Mouse (Mus musculus): ENCODE measurements around the gene Sema7a. TPM values are rescaled to one million over a fixed set of nuclear protein-coding genes. Genes with fewer than 3 reads are reported as not detected.

Gene Sema7a
- polyA plus RNA-seq, 1 experiment from 2014 or later, result 0.24 TPM

DNA sequence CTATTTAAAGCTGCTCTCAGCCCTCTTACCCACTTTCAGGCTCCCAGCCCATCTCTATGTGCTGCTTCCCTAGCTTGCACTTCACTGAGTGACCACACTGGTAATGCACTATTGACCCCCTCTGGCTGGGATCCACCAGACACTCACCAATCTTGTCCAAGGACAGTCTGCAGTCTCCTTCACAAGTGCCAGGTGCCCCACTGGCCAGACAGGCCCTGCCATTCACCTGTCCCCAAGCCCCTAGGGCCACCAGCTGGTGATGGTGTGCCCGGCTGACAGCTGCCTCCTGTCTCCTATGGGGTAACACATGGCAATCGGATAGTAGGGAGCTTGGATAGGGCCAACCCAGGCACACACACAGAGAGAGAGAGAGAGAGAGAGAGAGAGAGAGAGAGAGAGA, 2.1 kb downstream of the Sema7a start:
- H3K27ac ChIP-seq (replicated peaks; ENCODE audit: low read depth, low read length), result no peak overlapping the region
- DNase-seq (ENCODE audit: low spot score), result no peak
- no peak for ATAC-seq (replicated peaks; ENCODE audit: insufficient number of reproducible peaks, low FRiP score, low TSS enrichment, low read depth)
- H3K4me1 ChIP-seq (ENCODE audit: control insufficient read depth, insufficient read depth, low read length), result no peaks in the 10 kb centered on the region
- no peaks in the 10 kb centered on the region for H3K36me3 ChIP-seq (replicated peaks; ENCODE audit: control insufficient read depth, insufficient read depth, low read depth, low read length)
- H3K27me3 ChIP-seq (ENCODE audit: control insufficient read depth, insufficient read depth, low read length), result peaks cover 21% of the 10 kb centered on the region
- no peak overlapping the region for H3K4me3 ChIP-seq (ENCODE audit: low read depth, low read length)
- 67% methylated on average over 2 of the region's 2 CpGs for WGBS
- H3K9me3 ChIP-seq (replicated peaks; ENCODE audit: control insufficient read depth, low read length), result no peaks in the 10 kb centered on the region
- H3K4me2 ChIP-seq (ENCODE audit: low read depth, low read length), result no peak overlapping the region
- H3K9ac ChIP-seq (replicated peaks; ENCODE audit: low read length), result no peak overlapping the region

DNA sequence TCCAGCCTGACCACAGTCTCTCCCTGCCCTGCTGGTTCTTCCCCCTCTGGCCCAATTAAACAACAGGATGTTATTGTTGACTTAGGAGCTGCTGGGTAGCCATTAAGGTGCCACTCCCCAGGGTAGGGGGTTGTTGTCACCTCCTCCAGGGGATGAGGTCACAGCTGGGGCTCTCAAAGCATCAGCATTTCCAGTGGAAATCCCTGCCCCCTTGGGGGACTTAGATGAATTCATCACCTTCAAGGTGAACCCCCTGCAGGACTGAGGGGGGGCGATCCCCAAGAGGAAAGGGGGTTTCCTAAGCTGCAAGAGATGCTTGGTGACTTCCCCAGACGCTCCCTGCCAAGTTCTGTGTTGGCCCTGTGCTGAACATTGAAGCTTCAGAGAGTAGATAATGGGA, 3.2 kb downstream of the Sema7a start:
- Histone ChIP-seq H3K4me3 (ENCODE audit: low read depth, low read length) (no peak overlapping the region), H3K4me1 (ENCODE audit: control insufficient read depth, insufficient read depth, low read length) (no peaks in the 10 kb centered on the region), H3K27me3 (ENCODE audit: control insufficient read depth, insufficient read depth, low read length) (peaks cover 21% of the 10 kb centered on the region), H3K27ac (replicated peaks; ENCODE audit: low read depth, low read length) (no peak overlapping the region), H3K9me3 (replicated peaks; ENCODE audit: control insufficient read depth, low read length) (no peaks in the 10 kb centered on the region), H3K36me3 (replicated peaks; ENCODE audit: control insufficient read depth, insufficient read depth, low read depth, low read length) (no peaks in the 10 kb centered on the region), H3K9ac (replicated peaks; ENCODE audit: low read length) (no peak overlapping the region), H3K4me2 (ENCODE audit: low read depth, low read length) (no peak overlapping the region)
- no peak for ATAC-seq (replicated peaks; ENCODE audit: insufficient number of reproducible peaks, low FRiP score, low TSS enrichment, low read depth)
- DNase-seq (ENCODE audit: low spot score), result no peak
- WGBS, result 26% methylated on average over 2 of the region's 2 CpGs

DNA sequence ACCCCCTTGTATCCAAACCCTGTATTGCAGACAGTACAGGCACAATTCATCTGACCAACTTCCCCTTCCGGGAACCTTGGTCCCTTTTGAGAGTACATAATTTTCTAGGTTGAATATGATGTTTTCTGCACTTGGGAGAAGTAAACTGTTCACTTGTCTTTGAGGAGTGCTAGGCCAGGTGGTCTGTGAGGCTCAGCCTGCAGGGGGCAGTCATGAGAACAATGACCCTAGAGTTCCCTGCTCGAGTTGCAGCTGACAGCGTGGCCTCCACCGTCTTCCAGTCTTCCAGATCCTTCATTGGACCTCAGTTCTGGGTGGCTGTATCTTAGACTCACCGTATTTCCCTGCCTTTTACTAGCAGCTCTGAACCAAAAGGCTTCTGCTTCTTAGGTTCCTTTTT, 4.7 kb downstream of the Sema7a start:
- DNase-seq (ENCODE audit: low spot score), result peak; percentile 73
- no peak overlapping the region for H3K27ac ChIP-seq (replicated peaks; ENCODE audit: low read depth, low read length)
- H3K9me3 ChIP-seq (replicated peaks; ENCODE audit: control insufficient read depth, low read length), result no peaks in the 10 kb centered on the region
- 26% methylated on average over 5 of the region's 5 CpGs for WGBS
- H3K36me3 ChIP-seq (replicated peaks; ENCODE audit: control insufficient read depth, insufficient read depth, low read depth, low read length), result no peaks in the 10 kb centered on the region
- no peaks in the 10 kb centered on the region for H3K4me1 ChIP-seq (ENCODE audit: control insufficient read depth, insufficient read depth, low read length)
- no peak overlapping the region for H3K4me2 ChIP-seq (ENCODE audit: low read depth, low read length)
- no peak for ATAC-seq (replicated peaks; ENCODE audit: insufficient number of reproducible peaks, low FRiP score, low TSS enrichment, low read depth)
- H3K4me3 ChIP-seq (ENCODE audit: low read depth, low read length), result no peak overlapping the region
- no peak overlapping the region for H3K9ac ChIP-seq (replicated peaks; ENCODE audit: low read length)
- peaks cover 21% of the 10 kb centered on the region for H3K27me3 ChIP-seq (ENCODE audit: control insufficient read depth, insufficient read depth, low read length)

DNA sequence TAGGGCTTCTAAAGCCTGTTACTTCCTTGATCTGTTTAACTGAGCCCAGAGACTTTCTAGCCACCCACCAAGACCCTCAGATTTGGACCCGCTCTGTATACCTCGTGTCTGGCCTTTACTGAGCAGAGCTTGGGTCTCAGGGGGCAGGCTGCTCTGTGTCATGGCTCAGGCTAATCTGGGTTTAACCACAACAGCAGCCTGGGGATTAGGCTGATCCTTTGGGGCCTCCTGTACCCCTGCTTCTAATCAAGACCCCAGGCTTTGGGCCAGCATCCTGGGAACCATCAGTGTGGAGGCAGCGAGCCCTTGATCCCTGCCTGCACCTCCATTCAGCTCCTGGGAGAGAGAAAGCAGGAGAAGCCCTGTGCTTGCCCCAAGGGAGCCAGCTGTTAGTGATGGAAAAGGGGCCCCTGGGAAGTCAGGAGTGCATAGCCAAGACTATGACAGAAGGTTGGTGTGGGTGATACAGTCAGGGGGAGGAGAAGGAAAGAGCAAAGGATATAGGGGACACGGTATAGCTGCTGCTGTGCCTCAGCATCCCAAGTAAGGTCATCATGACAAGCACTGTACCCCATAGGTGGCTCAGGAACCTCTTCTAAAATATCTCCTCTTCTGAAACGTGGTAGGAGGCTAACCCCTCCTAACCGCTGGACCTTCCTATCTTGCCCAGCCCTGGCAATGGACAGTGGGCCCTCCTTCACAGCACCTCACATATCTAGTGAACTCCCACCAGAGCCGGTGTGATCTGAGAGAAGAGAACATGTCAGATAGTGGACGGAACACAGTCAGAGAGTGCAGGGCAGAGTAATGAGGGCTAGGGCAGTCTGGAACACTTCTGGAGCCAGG, 6.1 kb downstream of the Sema7a start:
- 71% methylated on average over 8 of the region's 8 CpGs for WGBS
- Histone ChIP-seq H3K27me3 (ENCODE audit: control insufficient read depth, insufficient read depth, low read length) (peaks cover 17% of the 10 kb centered on the region), H3K36me3 (replicated peaks; ENCODE audit: control insufficient read depth, insufficient read depth, low read depth, low read length) (no peaks in the 10 kb centered on the region), H3K4me1 (ENCODE audit: control insufficient read depth, insufficient read depth, low read length) (peaks cover 3% of the 10 kb centered on the region; the same call in 1 of the 2 replicates), H3K9ac (replicated peaks; ENCODE audit: low read length) (no peak overlapping the region), H3K27ac (replicated peaks; ENCODE audit: low read depth, low read length) (no peak overlapping the region), H3K4me2 (ENCODE audit: low read depth, low read length) (no peak overlapping the region), H3K9me3 (replicated peaks; ENCODE audit: control insufficient read depth, low read length) (no peaks in the 10 kb centered on the region), H3K4me3 (ENCODE audit: low read depth, low read length) (no peak overlapping the region)
- DNase-seq (ENCODE audit: low spot score) (no peak), ATAC-seq (replicated peaks; ENCODE audit: insufficient number of reproducible peaks, low FRiP score, low TSS enrichment, low read depth) (no peak)

DNA sequence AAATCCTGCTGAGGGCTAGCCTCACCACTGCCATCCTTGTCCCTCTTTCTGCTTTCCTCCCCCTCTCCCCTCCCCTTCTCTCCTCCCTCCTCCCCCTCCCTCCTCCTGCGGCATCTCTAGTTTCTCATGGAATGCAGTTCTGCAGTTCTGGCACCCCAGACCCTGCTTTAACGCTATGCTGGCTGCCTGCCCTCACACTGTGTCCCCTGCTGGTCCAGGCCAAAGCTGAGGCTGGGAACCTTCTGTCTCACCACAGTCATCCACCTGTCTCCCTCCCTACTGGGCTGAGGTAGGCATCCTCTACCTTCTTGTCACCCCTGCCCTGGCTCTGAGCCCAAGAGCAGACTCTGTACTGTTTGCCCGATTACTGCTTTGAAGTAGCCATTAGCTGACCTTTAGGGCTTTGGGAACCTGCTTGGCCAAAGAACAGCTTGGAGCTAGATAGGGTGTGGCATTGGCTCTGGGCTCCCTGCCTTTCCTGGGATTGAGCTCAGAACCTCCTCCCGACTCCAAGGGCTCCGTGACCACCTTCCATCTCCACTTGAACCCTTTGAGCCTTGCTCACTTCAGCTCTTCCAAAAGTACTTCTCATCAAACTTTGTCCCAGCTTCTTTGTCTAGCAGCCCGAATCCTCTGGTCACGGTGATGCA, 7.6 kb downstream of the Sema7a start:
- Histone ChIP-seq H3K9me3 (replicated peaks; ENCODE audit: control insufficient read depth, low read length) (no peaks in the 10 kb centered on the region), H3K9ac (replicated peaks; ENCODE audit: low read length) (no peak overlapping the region), H3K27ac (replicated peaks; ENCODE audit: low read depth, low read length) (no peak overlapping the region), H3K4me1 (ENCODE audit: control insufficient read depth, insufficient read depth, low read length) (peaks cover 3% of the 10 kb centered on the region; the same call in 1 of the 2 replicates), H3K27me3 (ENCODE audit: control insufficient read depth, insufficient read depth, low read length) (peaks cover 5% of the 10 kb centered on the region), H3K36me3 (replicated peaks; ENCODE audit: control insufficient read depth, insufficient read depth, low read depth, low read length) (no peaks in the 10 kb centered on the region), H3K4me3 (ENCODE audit: low read depth, low read length) (no peak overlapping the region), H3K4me2 (ENCODE audit: low read depth, low read length) (no peak overlapping the region)
- ATAC-seq (replicated peaks; ENCODE audit: insufficient number of reproducible peaks, low FRiP score, low TSS enrichment, low read depth) (no peak), DNase-seq (ENCODE audit: low spot score) (no peak)
- 59% methylated on average over 7 of the region's 7 CpGs for WGBS

DNA sequence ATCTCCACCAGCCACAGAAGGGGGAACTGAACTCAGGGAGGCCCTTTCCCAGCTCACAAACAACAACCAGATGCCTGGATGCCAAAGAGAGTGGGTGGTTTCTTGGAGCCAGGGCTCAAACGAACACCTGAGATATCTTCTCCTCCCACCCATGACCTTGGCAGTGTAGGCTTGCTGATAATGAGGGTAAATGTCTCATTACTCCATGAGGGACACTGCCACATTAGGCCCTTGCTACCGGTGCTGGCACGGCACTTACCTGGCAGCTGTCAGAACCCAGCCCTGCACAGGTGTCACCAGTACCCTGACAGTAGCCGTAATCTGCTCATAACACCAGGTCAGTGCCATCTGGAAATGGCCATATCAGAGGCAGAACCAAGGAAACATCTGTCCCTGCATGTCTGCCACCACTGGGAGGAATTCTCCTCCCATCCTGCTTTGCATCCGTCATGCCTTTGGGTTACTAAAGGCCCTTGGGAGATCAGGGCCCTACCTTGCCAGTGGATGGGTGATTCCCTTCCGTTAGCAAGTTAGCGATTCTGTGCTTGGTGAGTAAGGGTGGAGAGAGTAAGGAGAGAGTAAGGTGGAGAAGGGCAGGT, 8.5 kb downstream of the Sema7a start:
- H3K9me3 ChIP-seq (replicated peaks; ENCODE audit: control insufficient read depth, low read length), result no peaks in the 10 kb centered on the region
- ATAC-seq (replicated peaks; ENCODE audit: insufficient number of reproducible peaks, low FRiP score, low TSS enrichment, low read depth) (no peak), DNase-seq (ENCODE audit: low spot score) (no peak)
- 82% methylated on average over 7 of the region's 7 CpGs for WGBS
- no peaks in the 10 kb centered on the region for H3K36me3 ChIP-seq (replicated peaks; ENCODE audit: control insufficient read depth, insufficient read depth, low read depth, low read length)
- H3K4me2 ChIP-seq (ENCODE audit: low read depth, low read length), result no peak overlapping the region
- no peaks in the 10 kb centered on the region for H3K27me3 ChIP-seq (ENCODE audit: control insufficient read depth, insufficient read depth, low read length)
- H3K4me1 ChIP-seq (ENCODE audit: control insufficient read depth, insufficient read depth, low read length), result peaks cover 3% of the 10 kb centered on the region; the same call in 1 of the 2 replicates
- no peak overlapping the region for H3K4me3 ChIP-seq (ENCODE audit: low read depth, low read length)
- no peak overlapping the region for H3K9ac ChIP-seq (replicated peaks; ENCODE audit: low read length)
- no peak overlapping the region for H3K27ac ChIP-seq (replicated peaks; ENCODE audit: low read depth, low read length)

DNA sequence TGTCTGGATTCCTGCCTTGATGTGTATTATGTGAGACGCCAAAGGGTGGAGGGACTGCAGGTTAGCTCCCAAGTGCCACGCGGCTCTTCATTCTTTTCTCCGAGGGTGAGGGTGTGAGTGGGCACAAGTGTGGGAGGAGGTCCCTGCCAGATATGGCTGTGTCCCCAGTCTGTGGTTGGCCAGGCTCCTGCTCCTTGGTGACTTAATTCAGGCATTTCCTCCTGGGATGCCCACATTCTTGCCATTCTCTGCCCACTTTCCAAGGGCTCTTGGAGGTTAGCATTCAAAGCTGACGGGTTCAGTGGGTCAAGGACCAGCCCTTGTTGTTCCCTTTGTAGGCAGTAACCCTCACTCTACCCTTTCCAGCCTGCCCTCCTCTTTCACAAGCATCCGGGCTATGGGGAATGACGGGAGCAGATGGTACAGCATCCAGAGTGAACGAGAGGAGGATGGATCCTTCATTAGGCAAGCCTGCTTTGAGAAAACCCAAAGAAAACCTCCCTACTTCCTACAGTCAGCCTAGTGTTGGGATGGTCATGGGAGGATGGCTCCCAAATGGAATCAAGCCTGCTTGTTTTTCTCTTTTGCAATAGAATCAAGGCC, 9.3 kb downstream of the Sema7a start:
- Histone ChIP-seq H3K27me3 (ENCODE audit: control insufficient read depth, insufficient read depth, low read length) (no peaks in the 10 kb centered on the region), H3K27ac (replicated peaks; ENCODE audit: low read depth, low read length) (no peak overlapping the region), H3K36me3 (replicated peaks; ENCODE audit: control insufficient read depth, insufficient read depth, low read depth, low read length) (no peaks in the 10 kb centered on the region), H3K4me1 (ENCODE audit: control insufficient read depth, insufficient read depth, low read length) (peaks cover 3% of the 10 kb centered on the region; the same call in 1 of the 2 replicates), H3K9me3 (replicated peaks; ENCODE audit: control insufficient read depth, low read length) (no peaks in the 10 kb centered on the region), H3K9ac (replicated peaks; ENCODE audit: low read length) (no peak overlapping the region), H3K4me2 (ENCODE audit: low read depth, low read length) (no peak overlapping the region), H3K4me3 (ENCODE audit: low read depth, low read length) (no peak overlapping the region)
- DNase-seq (ENCODE audit: low spot score) (no peak), ATAC-seq (replicated peaks; ENCODE audit: insufficient number of reproducible peaks, low FRiP score, low TSS enrichment, low read depth) (no peak)
- WGBS, result 88% methylated on average over 8 of the region's 8 CpGs
